Mouse (Mus musculus) lung, postnatal 0 days (tissue): Measurements from ENCODE around the gene Olfr430.

Source experiments
- CTCF ChIP-seq: IDR thresholded peaks from 2 replicates; pipeline ENCODE4 v1.5.1; 2016; ENCODE audit warnings: antibody characterized with exemption, mild to moderate bottlenecking
- EP300 ChIP-seq: IDR thresholded peaks from 2 replicates; pipeline ENCODE4 v1.6.1; 2016; ENCODE audit warnings: antibody characterized with exemption, mild to moderate bottlenecking, control low read depth

- TF ChIP-seq CTCF (no peak), EP300 (no peak)
Measured at GRCm38 (mm10) chr1:174052981-174053380, 13.4 kb upstream of the Olfr430 start.
